Mouse (Mus musculus) embryonic facial prominence, embryonic 10.5 days (tissue): Measurements from ENCODE around the gene Gpsm1. TPM values are rescaled to one million over a fixed set of nuclear protein-coding genes. Genes with fewer than 3 reads are reported as not detected.

Experiments
- DNase-seq: peaks from one replicate; pipeline ENCODE4 v3.0.0-alpha.2; 2017; ENCODE audit warnings: low spot score
- H3K27ac ChIP-seq: fragments of 300-500 bp; sonication (generic); replicated peaks from 2 replicates; pipeline ENCODE4 v1.5.1; 2016; ENCODE audit warnings: mild to moderate bottlenecking
- H3K27me3 ChIP-seq: fragments of 300-500 bp; sonication (generic); replicated peaks from 2 replicates; pipeline ENCODE4 v1.6.1; 2016; ENCODE audit warnings: low read depth, mild to moderate bottlenecking; ENCODE audit not compliant: poor library complexity, severe bottlenecking
- H3K36me3 ChIP-seq: fragments of 300-500 bp; sonication (generic); replicated peaks from 2 replicates; pipeline ENCODE4 v1.6.1; 2016; ENCODE audit warnings: mild to moderate bottlenecking, moderate library complexity
- H3K4me1 ChIP-seq: fragments of 300-500 bp; sonication (generic); 2 replicates; pipeline ENCODE4 v1.6.1; 2016
- H3K4me3 ChIP-seq: fragments of 300-500 bp; sonication (generic); 2 replicates; pipeline ENCODE4 v1.5.1; 2016; ENCODE audit warnings: mild to moderate bottlenecking, moderate library complexity
- H3K9me3 ChIP-seq: fragments of 300-500 bp; sonication (generic); 2 replicates; pipeline ENCODE4 v1.6.1; 2016; ENCODE audit warnings: mild to moderate bottlenecking
- WGBS: fragments of 180-500 bp; shearing (Covaris S2); methylation state at CpG from one replicate; pipeline ENCODE4 v1.1.7; 2016; 5-methylcytosine and 5-hydroxymethylcytosine counted together
- polyA plus RNA-seq: library from polyadenylated mRNA; unstranded; fragments of >200 nt; fragmentation: Nextera tagmentation; extraction: Ambion mirVana; gene quantifications from 2 replicates; pipeline ENCODE4 v1.2.1, GENCODE M21; 2016

Gene Gpsm1
- polyA plus RNA-seq, 1 experiment from 2014 or later: 96.7 TPM

DNA sequence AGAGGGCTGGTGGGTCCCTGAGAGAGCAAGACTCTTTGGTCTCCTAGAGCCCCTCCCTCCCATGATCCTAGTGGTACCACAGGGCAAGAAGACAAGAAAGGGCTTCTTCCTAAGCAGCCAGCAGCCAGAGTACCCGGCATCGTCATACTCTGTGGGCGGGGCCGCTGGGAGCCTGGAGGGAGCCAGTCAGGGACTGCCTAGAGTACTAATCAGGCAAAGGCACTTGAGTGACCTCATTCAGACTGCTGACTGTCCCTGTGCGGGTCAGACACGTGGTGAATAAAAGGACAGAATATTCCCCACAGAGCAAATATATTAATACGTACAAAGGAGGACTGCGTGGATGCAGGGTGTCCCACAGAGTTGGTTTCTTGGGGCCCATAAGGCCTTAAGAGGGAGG lies 14.1 kb downstream of the Gpsm1 start:
- Histone ChIP-seq H3K27me3 (no peaks in the 10 kb centered on the region), H3K4me3 (no peak overlapping the region), H3K27ac (no peak overlapping the region), H3K9me3 (no peaks in the 10 kb centered on the region), H3K36me3 (peaks cover 84% of the 10 kb centered on the region), H3K4me1 (peaks cover 13% of the 10 kb centered on the region; the same call in 1 of the 2 replicates)
- 58% methylated on average over 8 of the region's 8 CpGs for WGBS
- peak; percentile 48 for DNase-seq

DNA sequence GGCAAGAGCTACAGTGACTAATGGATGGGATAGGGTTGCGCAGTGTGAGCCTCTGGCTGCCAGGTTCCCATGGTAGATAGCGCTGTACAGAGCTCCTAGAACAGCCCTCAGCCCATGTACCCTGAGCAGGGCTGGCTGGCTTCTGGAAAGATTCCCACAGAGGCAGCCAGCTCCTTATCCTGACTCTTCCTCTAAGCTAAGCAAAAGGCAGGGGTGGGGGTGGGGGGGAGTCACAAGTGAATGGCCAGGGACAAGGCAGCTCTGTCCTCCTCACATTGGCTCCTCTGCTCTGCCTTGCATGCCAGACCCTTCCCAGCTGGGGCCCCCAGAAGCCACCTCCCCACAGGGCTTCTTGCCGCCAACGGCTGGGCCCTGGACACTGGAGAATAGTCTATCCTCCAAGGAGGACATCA lies 14.7 kb downstream of the Gpsm1 start:
- H3K4me3 ChIP-seq: no peak overlapping the region
- 0 out of 2 replicates have a peak overlapping the region, but pooled peaks have one; percentile 35 for H3K27ac ChIP-seq
- H3K27me3 ChIP-seq: no peaks in the 10 kb centered on the region
- peaks cover 13% of the 10 kb centered on the region; the same call in 1 of the 2 replicates for H3K4me1 ChIP-seq
- WGBS: 73% methylated on average over 4 of the region's 4 CpGs
- H3K9me3 ChIP-seq: no peaks in the 10 kb centered on the region
- peaks cover 78% of the 10 kb centered on the region for H3K36me3 ChIP-seq
- no peak for DNase-seq

DNA sequence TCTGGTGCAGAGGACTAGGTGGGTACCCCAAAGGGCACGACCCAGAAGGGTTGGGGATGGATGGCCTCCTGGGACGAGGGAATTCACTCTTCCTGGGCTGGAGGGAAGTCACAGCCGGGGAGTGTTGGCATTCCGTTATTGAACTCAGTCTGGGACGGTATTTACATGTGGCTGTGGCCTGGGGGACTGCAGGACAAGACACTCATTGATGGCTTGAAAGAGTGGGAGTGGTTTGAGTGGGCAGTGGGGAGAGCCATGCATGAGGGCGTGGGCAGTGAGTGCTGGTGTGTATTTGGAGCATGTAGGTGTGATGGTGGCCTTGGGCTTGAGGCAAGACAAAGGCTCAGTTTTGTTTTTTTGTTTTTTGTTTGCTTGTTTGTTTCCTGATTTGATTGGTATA lies 15.4 kb downstream of the Gpsm1 start:
- H3K36me3 ChIP-seq: peaks cover 71% of the 10 kb centered on the region
- no peaks in the 10 kb centered on the region for H3K27me3 ChIP-seq
- WGBS: 43% methylated on average over 6 of the region's 6 CpGs
- no peak overlapping the region for H3K4me3 ChIP-seq
- no peak for DNase-seq
- 0 out of 2 replicates have a peak overlapping the region, but pooled peaks have one; percentile 35 for H3K27ac ChIP-seq
- H3K4me1 ChIP-seq: peaks cover 13% of the 10 kb centered on the region; the same call in 1 of the 2 replicates
- H3K9me3 ChIP-seq: no peaks in the 10 kb centered on the region

DNA sequence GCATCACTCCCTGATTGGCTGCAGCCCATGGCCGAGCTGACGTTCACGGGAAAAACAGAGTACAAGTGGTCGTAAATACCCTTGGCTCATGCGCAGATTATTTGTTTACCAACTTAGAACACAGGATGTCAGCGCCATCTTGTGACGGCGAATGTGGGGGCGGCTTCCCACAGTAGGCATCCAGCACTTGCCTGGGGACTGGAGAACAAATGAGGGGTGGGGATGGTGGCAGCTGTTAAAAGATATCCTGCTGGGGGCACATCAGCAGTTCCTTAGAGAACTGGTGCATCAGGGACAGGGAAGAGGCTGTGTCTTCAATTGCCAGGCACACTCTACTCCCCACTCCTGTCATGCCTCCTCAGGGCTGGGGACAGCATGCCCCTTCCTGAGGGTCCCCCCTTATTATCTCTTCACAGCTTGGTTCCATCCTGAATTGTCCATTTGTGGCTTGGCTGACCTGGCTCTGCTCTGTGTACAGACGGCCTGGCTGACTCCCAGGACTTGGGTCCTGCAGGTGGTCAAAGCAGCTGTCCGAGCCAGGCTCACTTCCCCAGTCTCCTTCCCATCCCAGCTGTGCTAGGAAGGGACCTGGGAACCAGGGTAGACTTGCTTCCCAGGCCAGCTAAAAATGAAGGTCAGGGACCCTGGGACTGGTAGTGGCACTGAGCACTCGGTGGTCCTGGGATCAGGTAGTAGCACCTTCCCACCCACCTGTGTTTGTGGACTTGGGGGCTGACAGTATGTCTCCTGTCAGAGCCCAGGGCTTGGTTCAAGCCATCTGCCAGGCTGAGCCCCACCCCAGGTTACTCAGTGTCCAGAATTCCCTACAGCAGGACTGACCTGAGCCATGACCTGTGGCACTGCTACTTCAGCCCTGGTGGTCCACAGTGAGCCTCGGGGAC lies 23.2 kb downstream of the Gpsm1 start:
- Histone ChIP-seq H3K4me3 (no peak overlapping the region), H3K27ac (no peak overlapping the region), H3K36me3 (peaks cover 53% of the 10 kb centered on the region), H3K27me3 (no peaks in the 10 kb centered on the region), H3K4me1 (peaks cover 4% of the 10 kb centered on the region; the same call in 1 of the 2 replicates), H3K9me3 (no peaks in the 10 kb centered on the region)
- no peak for DNase-seq
- 91% methylated on average over 10 of the region's 13 CpGs for WGBS

DNA sequence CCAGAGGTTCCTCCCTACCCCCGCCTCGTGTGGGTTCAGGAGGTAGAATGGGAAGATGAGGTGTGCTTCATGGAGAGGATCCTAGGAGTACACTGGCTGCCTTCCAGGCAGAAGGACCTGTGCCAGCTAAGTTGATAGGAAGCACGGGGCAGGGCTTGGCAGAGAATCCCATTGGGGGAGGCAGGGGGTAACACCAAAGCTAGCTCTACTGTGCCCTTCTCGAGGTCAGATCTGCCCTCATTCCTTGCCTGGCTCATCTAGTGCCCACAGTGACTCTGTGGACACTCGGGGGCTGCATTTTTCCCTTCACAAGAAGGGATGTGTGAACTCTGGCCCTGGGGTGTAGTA lies 23.9 kb downstream of the Gpsm1 start:
- no peak overlapping the region for H3K27ac ChIP-seq

DNA sequence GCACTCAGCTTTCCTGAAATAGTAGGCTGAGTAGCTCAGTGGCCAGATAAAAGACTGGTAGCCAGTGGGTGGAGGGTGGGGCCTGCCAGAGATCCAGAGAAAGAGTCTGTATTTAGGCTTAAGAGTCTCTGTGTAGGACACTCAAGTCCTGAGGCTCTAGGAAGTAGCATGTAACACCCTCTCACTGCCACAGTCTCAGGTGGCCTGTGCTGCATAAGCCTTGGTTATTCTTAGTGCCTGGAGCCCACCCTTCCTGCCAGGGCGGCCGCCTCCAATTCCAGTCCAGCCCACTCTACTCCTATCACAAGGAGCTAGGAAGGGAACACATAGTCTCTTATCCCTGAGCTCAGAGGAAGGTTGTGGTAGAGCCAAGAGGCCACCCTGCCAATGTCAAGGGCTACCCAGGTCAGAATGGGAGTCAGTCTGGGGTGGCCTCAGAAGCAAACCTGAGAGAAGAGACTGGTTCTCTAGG lies 26.2 kb downstream of the Gpsm1 start:
- Histone ChIP-seq H3K4me1 (peaks cover 4% of the 10 kb centered on the region; the same call in 1 of the 2 replicates), H3K27me3 (no peaks in the 10 kb centered on the region), H3K9me3 (no peaks in the 10 kb centered on the region), H3K36me3 (peaks cover 83% of the 10 kb centered on the region), H3K27ac (no peak overlapping the region; the same call in 1 of the 2 replicates), H3K4me3 (no peak overlapping the region)
- WGBS: 98% methylated on average over 2 of the region's 2 CpGs
- no peak for DNase-seq

More for the DNA sequence above, 23.9 kb downstream of the Gpsm1 start:
- Histone ChIP-seq H3K36me3 (peaks cover 59% of the 10 kb centered on the region), H3K4me3 (no peak overlapping the region), H3K27me3 (no peaks in the 10 kb centered on the region), H3K4me1 (peaks cover 4% of the 10 kb centered on the region; the same call in 1 of the 2 replicates), H3K9me3 (no peaks in the 10 kb centered on the region)
- 89% methylated on average over 5 of the region's 5 CpGs for WGBS
- DNase-seq: no peak

DNA sequence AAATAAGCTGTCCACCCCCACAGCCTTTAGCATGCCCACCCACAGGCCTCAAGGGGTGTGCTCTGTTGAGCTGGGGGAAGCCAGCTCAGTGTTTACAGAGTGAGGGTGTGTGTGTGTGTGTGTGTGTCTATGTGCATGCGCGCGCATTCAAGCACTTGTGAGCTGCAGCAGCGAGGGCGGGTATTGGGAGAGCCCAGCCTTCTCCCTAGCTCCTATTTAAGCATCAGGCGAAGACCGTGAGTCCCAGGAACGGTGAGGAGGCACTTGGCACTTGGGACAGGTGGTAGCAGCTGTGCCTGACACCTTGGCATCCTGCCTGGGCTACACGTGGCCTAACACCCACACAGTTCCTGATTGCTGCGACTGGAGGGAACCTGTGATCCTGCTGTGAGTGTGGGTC lies 26.7 kb downstream of the Gpsm1 start:
- Histone ChIP-seq H3K4me1 (peaks cover 5% of the 10 kb centered on the region; the same call in 1 of the 2 replicates), H3K27ac (no peak overlapping the region), H3K27me3 (no peaks in the 10 kb centered on the region), H3K9me3 (no peaks in the 10 kb centered on the region), H3K36me3 (peaks cover 88% of the 10 kb centered on the region), H3K4me3 (no peak overlapping the region)
- WGBS: 90% methylated on average over 10 of the region's 10 CpGs
- DNase-seq: no peak

DNA sequence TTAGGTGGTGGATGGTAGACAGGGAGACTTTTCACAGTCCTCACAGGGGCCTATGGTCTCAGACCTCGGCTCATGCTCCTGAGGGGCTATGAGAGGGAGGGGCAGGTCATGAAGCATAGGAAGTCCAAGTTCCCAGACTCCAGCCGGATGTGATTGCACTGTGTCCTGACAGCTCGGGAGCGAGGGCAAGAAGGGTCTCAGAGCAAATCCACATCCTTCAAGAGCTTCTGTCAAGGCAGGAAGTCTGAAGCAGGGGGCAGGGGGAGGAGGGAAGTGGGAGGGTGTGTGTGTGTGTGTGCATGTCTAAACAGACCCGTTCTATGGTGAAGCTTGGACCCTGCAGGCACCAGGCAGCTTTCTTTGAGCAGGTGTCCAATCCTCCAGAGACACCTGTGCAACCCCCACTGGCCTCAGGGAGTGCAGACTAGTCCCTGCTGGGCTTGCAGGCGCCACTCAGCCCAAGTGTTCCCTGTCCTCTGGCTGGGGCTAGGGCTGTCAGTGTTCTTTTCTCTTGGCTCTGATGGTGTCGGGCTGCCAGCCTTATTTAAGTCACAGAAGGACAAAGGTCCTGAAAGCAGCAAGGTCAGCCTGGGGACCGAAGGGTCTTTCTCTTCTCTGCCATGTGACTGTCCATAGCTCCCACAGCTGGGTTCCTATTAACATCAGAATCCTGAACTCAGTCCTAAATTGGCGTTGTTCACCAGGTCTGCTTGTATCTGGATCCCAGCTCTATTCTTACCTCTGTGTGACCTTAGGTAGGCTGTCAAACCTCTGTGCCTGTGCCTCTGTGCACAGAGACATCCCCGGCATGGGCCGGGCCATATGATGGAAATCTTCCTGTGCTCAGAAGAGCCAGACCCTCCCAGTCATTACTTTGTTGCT lies 27.5 kb downstream of the Gpsm1 start:
- Histone ChIP-seq H3K36me3 (peaks cover 96% of the 10 kb centered on the region), H3K27me3 (no peaks in the 10 kb centered on the region), H3K4me3 (no peak overlapping the region), H3K27ac (no peak overlapping the region), H3K4me1 (peaks cover 13% of the 10 kb centered on the region), H3K9me3 (no peaks in the 10 kb centered on the region)
- 76% methylated on average over 11 of the region's 11 CpGs for WGBS
- no peak for DNase-seq

DNA sequence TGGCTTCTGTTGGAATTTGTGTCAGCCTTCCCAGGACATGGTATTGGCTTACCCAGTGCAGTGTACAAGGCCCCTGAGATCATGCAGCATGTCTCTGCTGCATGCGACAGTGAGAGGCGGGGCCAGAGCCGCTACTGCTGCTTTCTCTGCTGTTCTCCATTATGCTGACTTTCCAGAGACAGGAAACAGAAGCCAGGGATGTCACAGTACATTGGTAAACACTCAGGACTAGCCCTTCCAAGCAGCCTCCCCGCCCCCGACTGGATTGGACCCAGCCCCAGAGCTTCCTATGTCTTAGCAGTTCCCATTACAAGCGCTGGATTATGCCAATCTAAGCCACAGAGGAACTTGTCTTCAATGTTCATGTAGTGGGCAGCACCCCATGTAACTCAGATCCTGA lies 32.9 kb downstream of the Gpsm1 start:
- no peaks in the 10 kb centered on the region for H3K9me3 ChIP-seq
- peaks cover 45% of the 10 kb centered on the region for H3K4me1 ChIP-seq
- WGBS: 65% methylated on average over 6 of the region's 6 CpGs
- peak overlapping the region; percentile 14; the same call in 1 of the 2 replicates for H3K27ac ChIP-seq
- peak; percentile 35 for DNase-seq
- H3K4me3 ChIP-seq: no peak overlapping the region
- H3K36me3 ChIP-seq: peaks cover 76% of the 10 kb centered on the region
- H3K27me3 ChIP-seq: no peaks in the 10 kb centered on the region; the same call in 1 of the 2 replicates

DNA sequence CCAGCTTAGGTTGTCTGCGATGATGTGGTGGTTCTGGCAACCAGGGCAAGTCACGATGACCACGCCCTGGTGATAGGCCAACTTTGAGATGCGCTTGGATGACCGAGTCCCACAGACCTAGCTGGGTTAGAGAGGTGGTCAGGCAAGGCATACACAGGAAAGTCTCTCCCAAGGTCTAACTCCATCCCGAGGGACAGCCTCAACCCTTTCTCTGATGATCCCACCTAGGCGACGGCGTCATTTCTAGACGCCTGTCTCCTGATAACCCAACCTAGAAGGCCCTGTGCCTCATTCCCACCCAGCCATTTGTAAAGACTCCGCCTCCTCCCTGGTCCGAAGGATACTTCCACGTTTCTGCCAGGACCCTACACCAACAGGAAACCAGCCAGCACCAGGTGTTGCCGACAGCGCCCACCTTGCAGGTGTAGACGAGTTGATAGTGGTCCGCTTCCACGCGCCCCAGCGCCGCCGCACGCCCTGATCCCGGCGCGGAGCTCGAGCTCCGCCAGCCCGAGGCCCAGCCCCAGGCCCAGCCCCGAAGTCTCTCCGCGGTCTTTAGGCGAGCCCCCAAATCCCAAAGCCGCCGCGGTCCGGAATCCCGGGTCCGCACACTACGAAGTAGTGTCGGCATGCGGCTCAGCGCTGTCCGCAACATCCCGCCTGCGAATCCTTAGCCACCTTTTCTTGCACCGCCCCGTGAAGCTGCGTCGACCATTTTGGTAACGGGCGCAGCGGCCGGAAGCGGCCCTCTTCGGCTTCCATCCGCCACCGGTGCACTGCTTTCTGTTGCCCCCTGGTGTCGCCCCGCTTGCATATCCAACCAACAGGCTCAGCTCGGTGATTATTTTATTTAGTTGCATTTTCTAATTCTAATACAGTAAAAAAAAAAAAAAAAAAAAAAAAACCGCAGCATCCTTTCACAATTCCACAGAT lies 36.3 kb downstream of the Gpsm1 start, which contains the start of gene Dnlz:
Gene Dnlz, minus strand, starts transcription at position 753 of the 933 bp plus-strand sequence.
- Histone ChIP-seq H3K27me3 (no peaks in the 10 kb centered on the region; the same call in 1 of the 2 replicates), H3K27ac (peak within 1 kb of the TSS; percentile 98), H3K4me1 (peaks cover 50% of the 10 kb centered on the region), H3K36me3 (peaks cover 42% of the 10 kb centered on the region), H3K4me3 (peak within 1 kb of the TSS; percentile 92), H3K9me3 (no peaks in the 10 kb centered on the region)
- peak; percentile 94 for DNase-seq
- 3% methylated on average over 62 of the region's 62 CpGs for WGBS

DNA sequence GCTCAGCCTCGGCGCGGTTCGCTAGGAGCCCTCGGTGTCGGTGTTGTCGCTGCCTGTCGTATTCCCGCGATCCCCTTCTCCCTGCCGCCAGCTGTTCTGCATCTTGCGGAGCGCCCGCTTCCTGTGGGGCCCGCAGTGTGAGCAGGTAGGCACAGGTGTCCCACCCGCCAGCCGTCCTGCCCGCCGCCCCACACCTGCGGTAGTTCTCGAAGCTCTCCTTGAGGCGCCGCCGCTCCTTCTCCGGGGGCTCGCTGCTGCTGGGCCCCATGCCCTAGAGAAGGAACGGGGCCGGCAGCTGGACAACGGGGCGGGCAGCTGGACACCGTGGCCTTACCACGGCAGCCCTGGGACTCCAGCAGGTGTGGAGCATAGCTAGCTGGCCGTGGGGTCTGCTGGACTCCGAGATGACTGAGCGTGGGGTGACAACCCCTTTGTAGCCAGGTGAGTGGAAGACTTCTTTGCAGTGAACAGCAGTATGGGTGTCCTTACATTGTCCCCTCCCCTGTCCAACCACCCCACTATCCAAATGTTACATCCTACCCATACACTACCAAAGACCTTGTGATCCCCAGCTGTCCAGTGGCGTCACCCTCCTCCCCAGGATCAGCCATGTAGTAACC lies 37.1 kb downstream of the Gpsm1 start:
- Histone ChIP-seq H3K4me3 (peak overlapping the region; percentile 92), H3K9me3 (no peaks in the 10 kb centered on the region), H3K27ac (peak overlapping the region; percentile 98), H3K27me3 (no peaks in the 10 kb centered on the region; the same call in 1 of the 2 replicates), H3K4me1 (peaks cover 51% of the 10 kb centered on the region), H3K36me3 (peaks cover 34% of the 10 kb centered on the region)
- 3% methylated on average over 36 of the region's 36 CpGs for WGBS
- no peak for DNase-seq
